Mouse (Mus musculus) large intestine, adult 2 months (tissue): ENCODE results near the gene Vldlr. TPM values are rescaled to one million over a fixed set of nuclear protein-coding genes. Genes with fewer than 3 reads are reported as not detected.

ENCODE experiments used
- DNase-seq: peaks from one replicate; pipeline ENCODE4 v3.0.0-alpha.2; 2012; ENCODE audit warnings: low read depth, low spot score
- WGBS: fragments of 180-500 bp; shearing (Covaris S2); methylation state at CpG from one replicate; pipeline ENCODE4 v1.1.7; 2018; 5-methylcytosine and 5-hydroxymethylcytosine counted together
- polyA plus RNA-seq: library from polyadenylated mRNA; depleted of rRNA; stranded (reverse); fragments of >200 nt; gene quantifications from 2 replicates; pipeline ENCODE4 v1.2.3, GENCODE M21; 2012; rRNA removed

Gene Vldlr
- polyA plus RNA-seq, 1 experiment: 1.7 TPM

- no peak for DNase-seq
- WGBS: 76% methylated on average over 4 of the region's 4 CpGs
These were observed 10.8 kb downstream of the Vldlr start for GRCm38 (mm10) chr19:27227131-27227530.

- 89% methylated on average over 1 of the region's 1 CpGs for WGBS
- no peak for DNase-seq
These were observed 12.0 kb downstream of the Vldlr start for GRCm38 (mm10) chr19:27228254-27228653.

GRCm38 (mm10) chr19:27233386-27233785, 17.1 kb downstream of the Vldlr start:
- DNase-seq: no peak
- 77% methylated on average over 2 of the region's 2 CpGs for WGBS

GRCm38 (mm10) chr19:27239913-27240312, 23.6 kb downstream of the Vldlr start:
- WGBS: 92% methylated on average over 4 of the region's 4 CpGs
- DNase-seq: no peak

- DNase-seq: no peak
- WGBS: 92% methylated on average over 4 of the region's 4 CpGs
These were observed 27.2 kb downstream of the Vldlr start for GRCm38 (mm10) chr19:27243527-27243926.

- WGBS: 88% methylated on average over 5 of the region's 5 CpGs
- DNase-seq: no peak
These were observed 38.5 kb downstream of the Vldlr start for GRCm38 (mm10) chr19:27254756-27255155.

- WGBS: 87% methylated on average over 3 of the region's 3 CpGs
- no peak for DNase-seq
These were observed 39.4 kb downstream of the Vldlr start for GRCm38 (mm10) chr19:27255678-27256077.

GRCm38 (mm10) chr19:27260102-27260501, 43.8 kb downstream of the Vldlr start:
- 61% methylated on average over 4 of the region's 4 CpGs for WGBS
- no peak for DNase-seq

- 60% methylated on average over 8 of the region's 8 CpGs for WGBS
These were observed 44.5 kb downstream of the Vldlr start for GRCm38 (mm10) chr19:27260621-27261278.

GRCm38 (mm10) chr19:27262141-27262540, 45.9 kb downstream of the Vldlr start:
- 77% methylated on average over 3 of the region's 3 CpGs for WGBS
- no peak for DNase-seq

More at GRCm38 (mm10) chr19:27260621-27261278, 44.5 kb downstream of the Vldlr start:
- DNase-seq: no peak

GRCm38 (mm10) chr19:27273385-27273784, 57.1 kb downstream of the Vldlr start:
- DNase-seq: no peak
- WGBS: 59% methylated on average over 2 of the region's 2 CpGs

GRCm38 (mm10) chr19:27274382-27274781, 58.1 kb downstream of the Vldlr start:
- WGBS: 83% methylated on average over 1 of the region's 1 CpGs
- no peak for DNase-seq

GRCm38 (mm10) chr19:27279174-27279573, 62.9 kb downstream of the Vldlr start:
- no peak for DNase-seq
- 90% methylated on average over 2 of the region's 2 CpGs for WGBS

Other genes starting within 250 kb of the Vldlr start
- gene Kcnv2, start 106.1 kb downstream of the Vldlr start, polyA plus RNA-seq: 0.02 and 0.03 TPM in 2 replicates
- 13.1 and 13.7 TPM in 2 replicates for gene Pum3, start 213.3 kb downstream of the Vldlr start, polyA plus RNA-seq